Mouse (Mus musculus) heart, embryonic 11.5 days (tissue): Measurements from ENCODE around the gene Abca3. TPM values are rescaled to one million over a fixed set of nuclear protein-coding genes. Genes with fewer than 3 reads are reported as not detected.

Source experiments
- ATAC-seq: fragments of 200-750 bp; cut with Nextera tagmentation; replicated peaks from 2 replicates; pipeline ENCODE4 v1.8.0; 2017; ENCODE audit warnings: moderate library complexity; ENCODE audit not compliant: insufficient number of reproducible peaks, low FRiP score, low TSS enrichment
- H3K27ac ChIP-seq: fragments of 300-500 bp; sonication (generic); 2 replicates; pipeline ENCODE4 v1.5.1; 2014; ENCODE audit warnings: mild to moderate bottlenecking, low read depth, low read length
- H3K27me3 ChIP-seq: fragments of 300-500 bp; sonication (generic); 2 replicates; pipeline ENCODE4 v1.6.1; 2014; ENCODE audit warnings: mild to moderate bottlenecking, low read length, mixed read lengths; ENCODE audit not compliant: control insufficient read depth, insufficient read depth
- H3K36me3 ChIP-seq: fragments of 300-500 bp; sonication (generic); 2 replicates; pipeline ENCODE4 v1.6.1; 2014; ENCODE audit warnings: mild to moderate bottlenecking, low read length, moderate library complexity, mixed read lengths; ENCODE audit not compliant: control insufficient read depth, insufficient read depth
- H3K4me1 ChIP-seq: fragments of 300-500 bp; sonication (generic); 2 replicates; pipeline ENCODE4 v1.6.1; 2014; ENCODE audit warnings: low read length; ENCODE audit not compliant: control insufficient read depth, insufficient read depth
- H3K4me2 ChIP-seq: fragments of 300-500 bp; sonication (generic); 2 replicates; pipeline ENCODE4 v1.6.1; 2014; ENCODE audit warnings: mild to moderate bottlenecking, moderate library complexity
- H3K4me3 ChIP-seq: fragments of 300-500 bp; sonication (generic); 2 replicates; pipeline ENCODE4 v1.5.1; 2014; ENCODE audit warnings: low read depth, low read length
- H3K9ac ChIP-seq: fragments of 300-500 bp; sonication (generic); 2 replicates; pipeline ENCODE4 v1.6.1; 2014; ENCODE audit warnings: mild to moderate bottlenecking, low read depth, low read length, moderate library complexity
- H3K9me3 ChIP-seq: fragments of 300-500 bp; sonication (generic); replicated peaks from 2 replicates; pipeline ENCODE4 v1.6.1; 2016; ENCODE audit warnings: low read length; ENCODE audit not compliant: control insufficient read depth
- WGBS: fragments of 180-500 bp; shearing (Covaris S2); extraction: QIAGEN DNeasy Blood & Tissue Kit; methylation state at CpG from one replicate; pipeline ENCODE4 v1.1.7; 2014; ENCODE audit not compliant: insufficient replicate concordance; 5-methylcytosine and 5-hydroxymethylcytosine counted together
- polyA plus RNA-seq: library from polyadenylated mRNA; unstranded; fragments of >200 nt; fragmentation: Nextera tagmentation; extraction: Ambion mirVana; gene quantifications from 2 replicates; pipeline ENCODE4 v1.2.1, GENCODE M21; 2014

The Abca3 gene
- 6.3 and 9.2 TPM in 2 replicates for polyA plus RNA-seq

DNA sequence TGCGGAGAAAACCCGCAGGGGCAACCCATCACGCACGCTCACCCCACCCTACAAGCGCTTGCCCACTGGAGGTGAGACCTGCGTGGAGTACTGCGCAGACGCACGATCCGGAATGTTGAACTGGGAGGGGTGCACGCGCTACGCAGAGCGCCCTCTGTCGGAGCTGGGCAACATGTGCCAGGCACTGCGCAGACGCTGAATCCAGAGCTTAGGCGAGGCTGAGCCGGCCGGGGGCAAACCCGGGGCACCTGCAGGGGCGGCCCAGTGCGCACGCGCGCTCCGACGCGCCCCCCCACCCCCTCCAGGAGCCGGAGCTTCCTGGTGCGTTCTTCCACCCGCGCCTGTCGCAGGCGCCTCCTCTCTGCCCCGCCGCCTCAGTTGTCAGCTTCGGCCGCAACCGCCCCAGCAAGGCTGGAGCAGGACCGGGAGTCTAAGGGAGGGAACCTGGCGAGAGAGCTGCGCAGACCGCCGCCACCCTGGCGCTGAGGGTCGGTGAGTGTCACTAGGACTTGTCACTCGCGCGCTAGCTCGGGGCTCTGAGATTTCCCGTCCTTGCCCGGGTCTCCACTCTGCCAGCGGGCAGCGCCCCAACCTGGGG lies at the start of gene Abca3:
Gene Abca3 (plus strand): TSS at position 191 of the 598 bp plus-strand sequence.
- H3K9ac ChIP-seq = peak within 1 kb of the TSS; percentile 86
- peaks cover 13% of the 10 kb centered on the region for H3K27me3 ChIP-seq
- H3K27ac ChIP-seq = no peak within 1 kb of the TSS
- H3K4me2 ChIP-seq = peak within 1 kb of the TSS; percentile 97
- ATAC-seq = peak; percentile 90
- H3K4me3 ChIP-seq = peak within 1 kb of the TSS; percentile 73
- H3K36me3 ChIP-seq = no peaks in the 10 kb centered on the region
- WGBS = under 1% methylated on average over 55 of the region's 55 CpGs
- no peaks in the 10 kb centered on the region for H3K9me3 ChIP-seq
- 0 out of 2 replicates have a peak, but pooled peaks cover 2% of the 10 kb centered on the region for H3K4me1 ChIP-seq

DNA sequence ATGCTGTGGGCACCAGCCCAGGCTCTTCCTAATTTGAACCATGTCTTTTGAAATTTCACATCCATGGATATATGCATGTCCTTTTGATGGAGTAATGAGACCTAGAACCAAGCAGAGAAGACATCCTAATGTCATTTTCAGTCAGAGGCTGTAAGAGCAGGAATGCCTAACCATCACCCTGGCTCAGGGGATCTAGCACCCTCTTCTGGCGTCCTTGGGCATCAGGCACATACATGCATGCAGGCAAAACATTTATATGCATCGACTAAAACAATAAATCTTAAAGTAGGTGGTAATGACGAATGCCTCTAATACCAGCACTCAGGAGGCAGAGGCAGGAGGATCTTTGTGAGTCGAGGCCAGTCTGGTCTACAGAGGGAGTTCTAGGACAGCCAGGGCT lies 44.2 kb upstream of the Abca3 start:
- Histone ChIP-seq H3K27ac (no peak overlapping the region), H3K27me3 (no peaks in the 10 kb centered on the region), H3K36me3 (no peaks in the 10 kb centered on the region), H3K9me3 (no peaks in the 10 kb centered on the region), H3K4me1 (no peaks in the 10 kb centered on the region), H3K4me3 (no peak overlapping the region), H3K4me2 (no peak overlapping the region), H3K9ac (no peak overlapping the region)
- 44% methylated on average over 4 of the region's 4 CpGs for WGBS
- no peak for ATAC-seq

DNA sequence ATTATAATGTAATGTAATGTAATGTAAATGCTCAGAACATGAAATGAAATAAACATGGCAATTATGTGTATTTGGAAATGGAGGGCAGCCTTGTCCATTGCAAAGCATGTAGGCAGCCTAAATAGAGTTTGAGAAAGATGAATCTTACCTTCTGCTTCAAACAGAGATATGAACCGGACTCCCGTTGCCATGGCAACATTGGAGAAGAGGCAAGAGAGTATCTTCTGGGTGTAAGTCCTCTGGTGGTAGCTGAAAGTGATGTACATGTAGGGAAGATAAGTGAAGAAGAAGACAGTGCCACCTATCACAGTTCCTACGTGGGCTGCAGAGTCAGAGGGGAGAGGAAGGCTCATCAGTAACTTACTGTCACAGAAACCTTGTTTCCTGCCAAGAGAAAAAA lies 30.9 kb upstream of the Abca3 start:
- Histone ChIP-seq H3K4me1 (no peaks in the 10 kb centered on the region), H3K9me3 (0 out of 2 replicates have a peak, but pooled peaks cover 2% of the 10 kb centered on the region), H3K27ac (no peak overlapping the region), H3K9ac (no peak overlapping the region), H3K4me3 (no peak overlapping the region), H3K4me2 (no peak overlapping the region), H3K36me3 (no peaks in the 10 kb centered on the region), H3K27me3 (no peaks in the 10 kb centered on the region)
- no peak for ATAC-seq
- 84% methylated on average over 3 of the region's 3 CpGs for WGBS

DNA sequence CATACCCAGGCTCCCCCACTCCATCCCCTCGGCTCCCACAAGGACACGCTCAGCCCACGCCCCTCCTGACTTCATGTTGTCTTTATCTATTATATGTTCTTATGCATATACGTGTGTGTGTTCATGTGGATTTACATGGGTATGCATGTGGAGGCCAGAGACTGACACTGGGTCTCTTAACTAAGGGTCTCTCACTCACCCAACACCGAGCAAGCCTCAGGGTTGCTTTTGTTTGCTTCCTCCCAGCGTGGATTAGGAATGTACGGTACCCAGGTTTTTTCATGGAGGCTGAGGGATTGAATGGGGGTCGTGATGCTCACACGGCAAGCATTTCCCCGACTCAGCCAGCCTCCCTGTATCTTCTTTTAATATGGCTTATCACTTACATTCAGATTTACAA lies 26.7 kb upstream of the Abca3 start:
- no peak overlapping the region for H3K27ac ChIP-seq
- 0 out of 2 replicates have a peak, but pooled peaks cover 2% of the 10 kb centered on the region for H3K9me3 ChIP-seq
- H3K9ac ChIP-seq = no peak overlapping the region
- 82% methylated on average over 10 of the region's 10 CpGs for WGBS
- no peak overlapping the region for H3K4me2 ChIP-seq
- no peaks in the 10 kb centered on the region for H3K4me1 ChIP-seq
- no peak overlapping the region for H3K4me3 ChIP-seq
- H3K36me3 ChIP-seq = no peaks in the 10 kb centered on the region
- no peaks in the 10 kb centered on the region for H3K27me3 ChIP-seq
- ATAC-seq = no peak

DNA sequence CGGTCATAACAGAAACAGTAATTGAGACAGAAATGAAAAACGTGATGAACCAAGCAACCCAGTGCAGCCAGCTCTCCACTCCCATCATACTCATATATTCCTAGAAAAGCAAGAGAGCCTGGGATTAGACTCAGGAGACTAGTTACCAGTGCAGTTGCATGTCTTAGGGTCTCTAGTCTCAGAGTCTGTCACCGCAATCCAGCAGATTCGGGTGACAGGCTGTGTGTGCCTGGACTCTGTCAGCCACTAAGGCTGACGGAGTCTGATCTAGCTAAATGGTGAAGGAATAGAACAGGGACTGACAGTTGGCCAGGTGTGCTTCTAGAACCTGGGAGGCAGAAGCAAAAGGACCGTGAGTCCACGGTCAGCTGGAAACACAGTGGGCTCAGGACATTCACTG lies 24.1 kb upstream of the Abca3 start:
- H3K27ac ChIP-seq = no peak overlapping the region
- 72% methylated on average over 7 of the region's 7 CpGs for WGBS
- H3K36me3 ChIP-seq = no peaks in the 10 kb centered on the region
- ATAC-seq = no peak
- no peak overlapping the region for H3K4me3 ChIP-seq
- no peaks in the 10 kb centered on the region for H3K27me3 ChIP-seq
- H3K4me2 ChIP-seq = no peak overlapping the region
- H3K4me1 ChIP-seq = no peaks in the 10 kb centered on the region
- H3K9ac ChIP-seq = no peak overlapping the region
- no peaks in the 10 kb centered on the region for H3K9me3 ChIP-seq

DNA sequence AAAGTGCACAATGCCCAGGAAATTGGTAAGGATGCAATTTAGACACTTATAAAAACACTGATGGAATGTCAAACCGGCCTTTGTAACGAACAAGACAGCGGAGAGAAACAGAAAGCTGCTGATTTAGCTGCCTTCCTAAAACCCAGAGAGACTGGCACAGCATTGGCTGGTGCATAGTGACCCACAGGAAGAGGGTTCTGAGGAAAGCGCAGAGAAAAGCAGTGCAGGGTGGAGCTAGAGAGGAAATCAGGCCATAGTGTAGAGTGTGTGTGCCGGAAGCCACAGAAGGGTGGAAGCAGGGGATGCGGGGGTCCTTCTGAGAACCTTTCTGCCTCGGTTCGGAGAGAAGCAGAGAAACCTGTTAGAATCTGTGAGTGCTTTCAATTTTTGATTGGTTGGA lies 7.1 kb upstream of the Abca3 start:
- 77% methylated on average over 8 of the region's 8 CpGs for WGBS
- Histone ChIP-seq H3K27me3 (no peaks in the 10 kb centered on the region), H3K36me3 (no peaks in the 10 kb centered on the region), H3K4me2 (no peak overlapping the region), H3K4me1 (no peaks in the 10 kb centered on the region), H3K9ac (no peak overlapping the region), H3K4me3 (no peak overlapping the region), H3K9me3 (no peaks in the 10 kb centered on the region), H3K27ac (no peak overlapping the region)
- no peak for ATAC-seq

DNA sequence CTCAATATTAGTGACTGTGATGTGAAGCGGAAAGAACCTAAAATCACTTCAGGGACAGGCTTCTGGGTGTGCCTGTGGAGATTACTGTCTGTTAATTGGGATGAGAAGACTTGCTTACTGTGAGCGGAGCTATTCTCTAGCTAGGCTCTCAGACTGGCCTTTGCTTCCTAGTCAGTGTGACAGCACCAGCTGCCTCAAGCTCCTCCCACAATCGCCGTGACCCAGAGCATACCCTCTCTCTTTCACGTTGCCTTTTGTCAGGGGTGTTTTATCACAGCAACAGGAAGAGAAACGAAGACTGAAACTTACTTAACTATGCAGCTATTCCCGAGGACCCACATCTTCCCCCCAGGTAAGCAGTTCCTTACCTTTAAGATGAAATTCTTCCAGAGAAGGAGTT lies 4.9 kb upstream of the Abca3 start:
- H3K9ac ChIP-seq = no peak overlapping the region
- 49% methylated on average over 7 of the region's 7 CpGs for WGBS
- H3K4me2 ChIP-seq = no peak overlapping the region
- H3K36me3 ChIP-seq = no peaks in the 10 kb centered on the region
- peaks cover 13% of the 10 kb centered on the region for H3K27me3 ChIP-seq
- no peak overlapping the region for H3K27ac ChIP-seq
- H3K4me1 ChIP-seq = no peaks in the 10 kb centered on the region
- ATAC-seq = no peak
- no peaks in the 10 kb centered on the region for H3K9me3 ChIP-seq
- no peak overlapping the region for H3K4me3 ChIP-seq

DNA sequence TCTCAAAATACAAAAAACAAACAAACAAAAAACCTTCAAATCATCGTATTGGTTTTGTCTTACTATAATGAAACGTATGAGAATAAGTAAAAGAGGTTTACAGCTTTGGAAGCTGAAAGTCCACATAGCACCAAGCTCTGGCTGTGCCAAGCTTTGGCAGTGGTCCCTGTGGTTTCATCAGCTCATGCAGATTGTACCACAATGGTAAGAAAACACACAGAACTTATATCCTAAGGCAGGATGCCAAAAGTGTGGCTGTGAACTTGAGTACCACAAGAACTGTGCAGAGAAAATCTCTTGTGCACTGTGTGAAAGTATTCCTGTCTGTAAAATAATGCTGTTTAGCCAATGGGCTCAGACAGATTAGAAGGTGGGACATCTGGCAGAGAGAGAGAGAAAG lies 2.6 kb upstream of the Abca3 start:
- Histone ChIP-seq H3K4me3 (no peak overlapping the region), H3K36me3 (no peaks in the 10 kb centered on the region), H3K9me3 (no peaks in the 10 kb centered on the region), H3K27ac (no peak overlapping the region), H3K4me1 (0 out of 2 replicates have a peak, but pooled peaks cover 2% of the 10 kb centered on the region), H3K9ac (no peak overlapping the region), H3K27me3 (peaks cover 13% of the 10 kb centered on the region), H3K4me2 (no peak overlapping the region)
- ATAC-seq = no peak
- 63% methylated on average over 2 of the region's 2 CpGs for WGBS
